Mouse (Mus musculus) C2C12 (cell line): ENCODE results near the gene Ceacam9.

Source experiments
- CEBPB ChIP-seq: IDR thresholded peaks from one replicate; pipeline ENCODE4 v1.6.1; 2011; ENCODE audit warnings: low read depth, mild to moderate bottlenecking, control low read depth, moderate library complexity
- CTCF ChIP-seq: IDR thresholded peaks from one replicate; pipeline ENCODE4 v1.5.1; 2011; ENCODE audit not compliant: control insufficient read depth, insufficient read depth, insufficient read length
- FOSL1 ChIP-seq: IDR thresholded peaks from one replicate; pipeline ENCODE4 v1.8.0; 2011; ENCODE audit warnings: mild to moderate bottlenecking, low read length; ENCODE audit not compliant: poor library complexity, insufficient read depth, severe bottlenecking
- MAX ChIP-seq: IDR thresholded peaks from one replicate; pipeline ENCODE4 v1.6.1; 2011; ENCODE audit warnings: mild to moderate bottlenecking, control low read depth
- MYOD1 ChIP-seq: IDR thresholded peaks from one replicate; pipeline ENCODE4 v1.6.1; 2011; ENCODE audit warnings: low read depth; ENCODE audit not compliant: control insufficient read depth, insufficient read length
- MYOG ChIP-seq: IDR thresholded peaks from one replicate; pipeline ENCODE4 v1.6.1; 2011; ENCODE audit not compliant: control insufficient read depth, insufficient read length; ENCODE audit errors: extremely low read depth
- USF1 ChIP-seq: IDR thresholded peaks from one replicate; pipeline ENCODE4 v1.6.1; 2011; ENCODE audit warnings: low read depth, mild to moderate bottlenecking, control low read depth, moderate library complexity

DNA sequence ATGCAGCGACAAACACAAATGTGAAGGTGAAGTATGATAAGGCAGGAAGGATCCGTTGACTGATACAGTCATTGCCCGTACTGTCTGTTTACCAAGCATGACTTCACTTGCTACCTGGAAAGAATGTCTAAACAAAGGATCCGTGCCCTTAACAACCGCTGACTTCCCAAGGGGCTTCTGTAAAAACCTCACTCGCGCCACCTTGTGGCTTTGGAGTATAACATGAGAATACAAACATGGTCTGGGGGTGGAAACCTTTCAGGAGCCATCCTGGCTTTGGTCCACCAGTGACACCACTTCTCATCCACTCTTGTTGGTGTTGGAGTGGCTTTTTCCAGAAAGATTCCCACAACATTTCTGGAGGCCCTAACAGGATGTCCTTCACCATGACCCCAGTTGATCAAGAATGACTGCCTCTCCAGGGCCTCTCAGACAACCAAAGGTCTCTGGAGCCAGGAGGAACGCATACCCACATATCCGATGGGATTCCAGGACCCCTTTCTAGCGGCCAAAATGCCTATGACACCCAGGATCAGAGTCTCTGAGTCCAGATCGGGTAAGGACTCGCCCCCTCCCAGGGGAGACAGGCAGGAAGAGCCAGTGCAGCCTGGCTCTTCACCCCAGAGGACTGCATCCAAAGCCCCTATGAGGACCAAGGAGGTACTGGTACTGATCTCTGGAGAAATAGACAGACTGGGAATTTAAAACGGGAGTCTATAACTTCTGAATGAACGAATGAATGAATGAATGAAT, 7.0 kb downstream of the Ceacam9 start:
- TF ChIP-seq CTCF (no peak), MYOD1 (no peak), MAX (no peak), CEBPB (no peak), USF1 (no peak), FOSL1 (no peak), MYOG (no peak)
